Mouse (Mus musculus) spleen, postnatal 10 days (tissue): ENCODE data around the gene Ephb6.
A peak's percentile ranks its signal among the peaks of the same experiment; 100 is the strongest.
"Not testable (repeated sequence)": the region's sequence is repeated elsewhere in the genome, so short reads cannot be mapped to it uniquely, and the experiment has no call there.

Experiments
- DNase-seq, 2 experiments: peaks; one replicate each; pipeline ENCODE4 v3.0.0; 2021 to 2022; ENCODE audit warnings: low spot score in 2 of 2

The Ephb6 gene

DNA sequence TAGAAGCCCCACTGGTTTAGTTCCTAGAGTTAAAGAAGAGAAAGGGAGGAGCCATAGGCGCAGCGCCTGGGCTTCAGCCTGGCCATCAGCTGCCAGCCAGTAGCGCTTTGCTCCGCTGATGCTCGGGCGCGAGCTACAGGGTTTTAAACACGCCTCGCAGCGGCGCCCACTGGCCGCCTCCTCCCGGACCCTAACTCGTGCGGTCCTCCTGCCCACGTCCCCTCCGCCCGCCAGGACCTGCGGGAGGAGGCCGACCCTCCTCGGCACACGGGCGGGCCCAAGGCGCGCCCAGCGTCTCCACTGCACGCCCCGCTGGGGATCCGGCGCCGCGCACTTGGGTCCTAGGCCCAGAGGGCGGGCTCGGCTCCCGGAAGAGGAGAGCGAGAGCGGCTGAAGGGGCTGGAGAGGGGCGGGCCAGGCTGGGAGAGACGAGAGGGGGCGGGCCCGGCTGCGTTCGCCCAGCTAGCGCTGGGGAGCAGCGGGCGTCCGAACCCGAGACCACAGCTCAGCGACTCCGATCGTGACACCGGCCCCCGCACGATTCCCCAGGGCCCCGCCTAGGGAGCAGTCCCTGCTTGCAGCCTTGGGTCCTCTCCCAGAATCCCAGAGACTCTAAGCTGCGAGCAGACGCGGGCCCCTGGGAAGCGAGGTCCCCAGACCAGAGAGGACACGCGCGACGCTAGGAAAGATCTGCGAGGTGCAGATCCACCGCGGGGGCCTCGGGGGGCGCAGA lies at the start of gene Ephb6:
Ephb6 (plus strand) TSS at position 422 of the 733 bp plus-strand sequence.
- peak; percentile 20 to 62 for DNase-seq

DNA sequence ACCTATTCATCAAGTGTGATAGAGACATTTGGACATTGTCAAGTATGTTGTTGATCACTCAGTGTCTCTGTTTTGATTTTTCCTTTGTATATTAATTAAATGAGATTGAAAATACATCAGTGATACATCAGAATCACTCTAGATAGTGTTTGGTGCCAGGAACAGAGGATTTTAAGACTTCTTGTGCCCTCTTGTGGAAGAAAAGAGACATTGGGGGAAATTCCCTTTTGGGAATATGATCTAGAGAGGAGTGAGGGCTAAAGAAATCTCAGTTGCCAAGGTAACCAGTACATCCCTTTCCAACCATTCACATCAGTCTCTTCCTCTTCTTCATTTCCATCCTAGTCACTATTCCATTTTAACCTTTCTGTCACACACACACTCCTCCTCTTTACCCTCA lies 48.9 kb upstream of the Ephb6 start:
- no peak for DNase-seq

DNA sequence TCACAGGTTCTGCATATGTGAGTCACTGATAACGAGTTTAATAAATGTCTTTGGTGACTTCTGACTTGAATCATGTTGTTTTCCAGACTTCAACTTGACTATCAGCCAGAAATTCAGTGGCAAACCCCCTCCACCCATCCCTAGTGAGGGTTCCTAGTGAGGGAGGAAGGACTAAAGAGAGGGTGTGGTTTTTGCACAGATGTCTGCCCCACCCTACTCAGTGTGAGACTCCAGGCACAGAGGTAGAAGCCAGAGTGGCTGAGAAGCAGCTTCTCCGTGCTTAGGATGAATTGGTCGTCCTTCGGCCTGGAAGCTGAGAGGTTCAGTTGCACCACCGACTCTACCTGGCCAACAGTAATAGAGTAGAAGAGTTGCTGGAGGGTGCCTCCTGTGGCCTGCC lies 47.8 kb upstream of the Ephb6 start:
- DNase-seq = no peak

DNA sequence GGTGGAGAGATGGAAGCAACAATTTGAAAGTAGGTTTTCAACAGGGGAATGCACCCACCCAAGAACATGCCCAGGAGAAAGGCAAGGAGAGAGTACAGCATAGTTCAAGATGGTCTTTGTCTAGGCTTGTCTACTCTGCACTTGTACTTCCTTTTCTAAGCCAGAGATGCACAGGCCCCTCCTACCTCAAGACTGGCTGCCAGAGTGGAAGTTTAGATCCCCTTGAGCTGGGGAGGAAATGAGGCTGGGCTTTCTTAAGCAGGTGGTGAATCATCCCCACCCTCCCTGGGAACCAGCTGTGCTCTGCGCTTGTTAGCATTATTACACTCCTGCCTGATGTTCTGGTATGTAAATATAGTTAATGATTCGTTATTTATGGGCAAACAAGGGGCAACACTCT lies 47.0 kb upstream of the Ephb6 start:
- peak in 1 of 2 experiments; percentile 28 for DNase-seq

DNA sequence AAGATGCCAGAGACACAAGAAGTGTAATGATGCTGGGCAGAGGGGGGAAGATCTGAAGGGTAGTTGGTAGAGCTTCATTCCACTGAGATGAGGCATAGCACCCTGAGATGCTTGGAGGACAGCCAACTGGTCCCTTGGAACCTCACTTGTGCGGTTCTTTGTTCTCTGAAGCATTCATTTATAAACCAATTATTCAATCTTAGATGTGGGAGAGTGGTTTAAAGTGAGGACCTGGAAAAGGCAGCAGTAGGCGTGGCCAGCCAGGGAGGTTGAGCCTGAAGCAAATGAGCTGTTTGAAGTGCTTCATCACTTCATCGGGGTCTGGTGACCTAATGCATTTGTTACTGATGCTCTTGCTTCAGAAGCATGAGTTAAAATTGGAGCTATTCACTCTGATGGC lies 46.0 kb upstream of the Ephb6 start:
- DNase-seq = no peak

DNA sequence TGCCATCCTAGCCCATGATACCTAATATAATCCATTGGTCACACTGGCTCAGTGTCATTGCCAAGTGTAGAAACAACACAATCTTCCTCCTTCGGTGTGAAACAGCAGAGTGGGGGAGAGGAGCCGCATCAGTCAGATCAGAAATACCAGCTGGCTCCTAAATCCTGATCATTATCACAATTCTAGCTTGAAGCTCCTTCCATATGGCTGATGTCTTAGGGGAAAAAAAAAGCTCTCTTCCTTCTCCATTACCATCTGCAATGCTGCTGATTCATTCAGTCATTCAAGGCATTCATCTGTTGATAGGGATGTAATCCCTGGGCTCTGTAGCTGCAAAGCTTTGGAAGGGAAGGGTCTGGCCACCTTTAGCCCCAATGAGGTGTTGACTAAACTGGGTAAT lies 45.0 kb upstream of the Ephb6 start:
- DNase-seq = no peak

DNA sequence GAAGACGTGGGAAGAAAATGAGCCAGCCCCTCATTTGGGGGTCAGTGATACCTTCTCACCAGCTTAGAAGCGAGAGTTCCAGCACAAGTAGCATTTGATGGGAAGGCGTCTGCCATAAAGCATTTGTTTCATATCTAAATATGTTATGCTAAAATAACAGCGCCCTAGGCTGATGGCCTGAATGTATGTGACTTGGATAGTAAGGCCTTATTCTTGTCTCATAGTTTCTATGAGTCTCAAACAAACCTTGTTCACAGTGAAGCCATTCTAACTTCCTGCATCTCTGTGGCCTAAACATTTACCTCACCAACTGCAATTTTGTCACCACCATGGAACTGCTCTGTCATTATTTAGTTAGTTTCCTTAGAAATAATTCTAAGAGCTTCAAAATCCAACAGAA lies 42.7 kb upstream of the Ephb6 start:
- DNase-seq = no peak

DNA sequence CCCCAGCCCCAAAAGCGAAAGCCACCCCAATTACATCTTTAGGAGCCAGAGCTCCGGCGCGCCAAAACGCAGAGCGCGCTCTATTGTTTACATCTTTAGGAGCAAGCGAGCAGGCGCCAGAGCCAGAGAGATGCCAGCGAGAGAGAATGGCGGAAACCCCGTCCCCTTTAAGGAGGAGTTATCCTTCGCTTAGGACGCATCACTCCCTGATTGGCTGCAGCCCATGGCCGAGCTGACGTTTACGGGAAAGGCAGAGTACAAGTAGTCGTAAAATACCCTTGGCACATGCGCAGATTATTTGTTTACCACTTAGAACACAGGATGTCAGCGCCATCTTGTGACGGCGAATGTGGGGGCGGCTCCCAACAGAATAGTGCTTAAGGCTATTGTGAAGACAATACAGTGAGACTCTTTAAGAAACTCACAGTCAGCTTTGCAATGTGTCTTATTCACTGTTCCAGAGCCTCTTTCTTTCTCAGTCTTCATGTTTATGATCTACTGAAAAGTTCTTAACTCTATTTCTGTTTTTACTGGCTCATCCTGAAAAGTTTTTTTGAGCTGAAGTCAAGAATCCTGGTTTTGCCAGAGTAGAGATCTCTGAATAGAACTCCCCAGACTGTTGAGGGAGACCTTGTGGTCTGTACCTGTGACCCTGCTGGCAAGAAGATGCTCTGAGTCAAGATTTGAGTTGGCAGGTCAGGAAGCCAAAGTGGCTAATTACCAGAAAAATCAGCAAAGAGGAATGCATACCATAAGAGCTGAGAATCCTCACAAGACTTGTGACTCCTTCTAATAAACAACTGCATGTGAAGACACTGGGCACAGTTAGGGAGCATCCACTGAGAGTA lies 42.0 kb upstream of the Ephb6 start:
- DNase-seq = not testable (repeated sequence)

DNA sequence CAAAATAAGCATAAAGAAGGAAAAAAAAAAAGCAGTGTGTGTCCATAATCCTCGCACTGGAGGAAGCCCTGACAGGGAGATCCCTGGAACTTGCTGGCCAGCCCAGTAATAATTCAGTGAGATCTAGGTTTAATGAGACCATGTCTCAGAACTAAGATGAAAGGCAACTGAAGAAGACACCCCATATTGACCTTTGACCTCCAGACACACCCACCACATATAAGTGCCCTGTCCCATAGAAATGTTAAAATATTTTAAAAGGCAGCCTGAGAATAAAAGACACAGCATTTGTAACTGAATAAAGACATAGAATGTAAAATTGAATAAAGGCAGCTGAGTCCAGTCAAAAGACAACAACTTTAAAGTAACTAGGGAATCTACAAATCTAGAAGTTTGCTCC lies 40.0 kb upstream of the Ephb6 start:
- no peak for DNase-seq

DNA sequence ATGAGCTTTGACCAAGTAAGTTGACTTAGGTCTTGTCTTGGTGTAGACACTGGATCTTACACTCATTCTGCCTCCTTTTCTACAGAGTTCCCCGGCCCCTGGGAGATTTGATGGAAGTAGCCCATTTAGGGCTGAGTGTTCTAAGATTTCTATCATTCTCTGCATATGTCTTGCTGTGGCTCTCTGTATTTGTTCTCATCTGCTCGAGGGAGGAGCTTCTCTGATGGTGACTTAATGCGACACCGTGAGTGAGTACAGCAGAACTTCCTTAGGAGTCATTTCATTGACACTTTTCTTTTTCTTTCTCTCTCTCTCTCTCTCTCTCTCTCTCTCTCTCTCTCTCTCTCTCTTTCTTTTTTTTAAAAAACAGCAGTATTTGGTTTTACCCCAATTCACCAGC lies 38.3 kb upstream of the Ephb6 start:
- no peak for DNase-seq

DNA sequence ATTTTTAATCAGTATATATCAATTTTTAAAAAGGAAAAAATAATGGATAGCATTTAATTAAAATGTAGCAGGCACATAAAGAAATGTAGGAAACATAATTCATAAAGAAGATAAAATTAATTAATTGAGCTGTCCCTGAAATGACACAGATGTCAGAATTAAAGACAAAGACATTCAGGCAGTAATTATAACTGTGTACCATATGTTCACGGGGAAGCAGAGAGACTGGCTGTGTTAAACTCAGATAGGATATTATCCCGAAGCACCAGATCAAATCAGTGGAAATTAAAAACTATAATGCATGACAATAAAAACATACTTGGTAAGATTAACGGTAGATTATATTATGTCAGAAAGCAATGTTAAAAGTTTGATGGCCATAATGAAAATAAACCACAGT lies 36.2 kb upstream of the Ephb6 start:
- no peak for DNase-seq

DNA sequence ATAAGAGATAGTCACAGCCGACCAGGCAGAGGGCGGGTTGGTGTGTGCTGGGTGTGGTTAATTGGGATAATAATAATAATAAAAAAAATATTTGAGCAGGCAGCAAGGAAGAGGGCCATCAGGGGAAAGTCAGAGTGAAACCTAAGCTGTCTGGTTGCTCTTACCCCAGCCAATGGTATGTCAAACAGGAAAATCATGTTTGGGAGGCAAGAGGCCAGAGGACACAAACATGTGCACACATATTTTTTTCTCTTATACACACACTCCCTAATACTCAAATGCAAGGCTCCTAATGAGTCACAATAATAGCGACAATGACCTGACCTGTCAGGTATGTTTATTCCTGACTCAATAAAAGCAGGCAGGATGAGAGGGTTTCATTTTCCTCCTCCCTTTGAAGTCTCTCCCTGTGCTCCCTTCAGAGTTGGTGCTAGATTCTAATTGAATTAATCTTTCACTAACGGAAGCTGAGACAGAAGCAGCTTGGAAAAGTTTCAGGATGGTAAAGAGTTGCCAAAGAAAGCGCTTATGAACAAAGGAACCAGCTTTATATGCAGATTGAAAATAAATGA lies 28.7 kb upstream of the Ephb6 start:
- no peak for DNase-seq

DNA sequence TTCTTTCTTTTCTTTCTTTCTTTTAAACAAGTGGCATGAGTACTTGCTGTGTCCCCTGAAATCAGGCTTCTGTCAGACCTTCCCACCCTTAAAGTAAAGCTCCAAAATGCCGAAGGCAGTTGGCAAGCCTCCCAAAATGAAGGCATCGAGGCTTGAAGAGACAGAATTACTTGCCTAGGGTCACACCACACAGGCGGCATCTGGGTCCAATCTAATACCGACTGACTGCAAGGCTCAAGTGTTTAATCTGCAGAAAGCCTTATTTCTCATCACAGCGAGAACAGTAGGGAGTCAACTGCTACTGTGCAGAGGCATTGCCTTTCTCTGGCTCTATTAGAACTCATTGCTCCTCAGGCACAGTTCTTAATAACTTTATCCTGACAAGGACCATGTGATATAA lies 28.0 kb upstream of the Ephb6 start:
- no peak for DNase-seq

DNA sequence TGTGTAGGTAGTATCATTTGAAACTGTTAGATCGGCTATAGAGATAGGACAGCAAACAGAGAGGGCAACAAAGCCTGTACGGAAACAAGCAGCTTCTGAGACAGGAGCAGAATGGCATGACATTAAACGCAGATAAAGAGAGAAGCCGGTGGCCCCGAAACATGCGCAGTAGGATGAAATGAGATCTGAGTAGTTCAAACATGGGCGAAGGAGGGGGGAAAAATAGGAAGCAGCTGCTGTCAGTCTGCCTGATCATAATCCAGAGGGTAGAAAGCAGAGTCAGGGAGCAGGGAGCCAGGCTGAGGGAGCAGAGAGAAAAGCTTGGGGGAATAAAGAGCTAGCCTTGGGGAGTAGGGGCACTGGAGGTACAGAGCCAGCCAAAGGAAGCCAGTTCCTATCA lies 24.0 kb upstream of the Ephb6 start:
- no peak for DNase-seq

DNA sequence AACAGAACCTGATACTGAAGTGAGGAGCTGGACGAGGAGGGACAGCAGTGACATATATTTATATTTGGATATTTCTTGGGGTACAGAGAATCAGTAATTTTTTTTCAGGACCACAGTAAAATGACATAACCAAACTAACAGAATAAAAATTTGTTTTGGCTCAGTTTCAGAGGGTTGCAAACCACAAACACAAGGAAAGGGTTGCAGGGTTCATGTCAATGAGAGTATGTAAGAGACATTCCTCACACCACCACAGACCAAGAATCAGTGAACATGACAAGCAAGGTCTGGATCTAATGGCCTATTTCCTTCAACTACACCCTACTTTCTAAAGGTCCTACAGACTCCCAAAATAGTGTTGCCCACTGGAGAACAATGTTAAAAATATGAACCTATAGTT lies 23.1 kb upstream of the Ephb6 start:
- no peak for DNase-seq

DNA sequence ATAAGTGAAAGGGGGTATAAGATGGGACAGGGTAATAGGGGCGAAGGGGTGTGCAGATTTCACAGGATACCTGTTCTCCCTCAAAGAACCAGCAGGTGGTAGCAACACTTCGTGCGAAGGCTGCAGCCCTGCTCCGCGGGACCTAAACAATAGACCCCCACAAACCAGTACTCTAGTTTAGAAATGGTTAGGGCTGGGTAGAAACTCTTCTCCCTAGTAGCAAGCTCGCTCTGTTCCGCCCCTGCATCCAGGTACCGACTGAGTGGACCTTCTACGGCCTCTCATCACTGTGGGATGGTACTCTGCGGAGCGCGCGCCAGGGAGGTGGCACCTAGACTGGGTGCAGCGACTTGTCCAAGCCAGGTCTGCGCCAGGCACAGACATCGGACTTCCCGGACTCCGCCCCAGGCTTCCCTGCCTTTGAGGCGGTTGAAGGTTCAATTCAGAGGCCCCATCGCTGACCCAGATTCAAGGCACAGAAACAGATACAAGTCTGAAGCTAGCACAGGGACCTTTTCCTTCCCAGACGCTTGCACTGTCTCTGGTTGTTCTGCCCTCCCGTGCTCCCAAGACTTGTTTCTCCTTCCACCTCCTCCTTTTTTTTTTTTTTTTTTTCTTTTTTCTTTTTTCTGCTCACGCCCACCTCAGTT lies 756 bp upstream of the Ephb6 start:
- peak; percentile 31 to 51 for DNase-seq

DNA sequence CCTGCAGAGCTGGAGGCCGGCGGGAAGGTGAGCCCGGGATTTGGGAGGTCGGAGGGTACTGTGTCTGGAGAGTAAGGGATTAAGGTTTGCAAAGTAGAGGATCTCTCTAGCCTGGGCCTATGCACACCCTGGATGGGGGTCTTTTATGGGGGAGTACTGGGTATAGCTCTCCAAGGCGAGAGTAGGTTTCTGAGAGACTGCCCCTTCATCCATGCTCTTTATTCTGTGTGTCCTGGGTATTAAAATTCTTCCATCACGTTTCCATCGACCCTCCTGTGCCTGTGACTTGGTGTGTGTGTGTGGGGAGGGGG lies 467 bp downstream of the Ephb6 start:
- DNase-seq = no peak

DNA sequence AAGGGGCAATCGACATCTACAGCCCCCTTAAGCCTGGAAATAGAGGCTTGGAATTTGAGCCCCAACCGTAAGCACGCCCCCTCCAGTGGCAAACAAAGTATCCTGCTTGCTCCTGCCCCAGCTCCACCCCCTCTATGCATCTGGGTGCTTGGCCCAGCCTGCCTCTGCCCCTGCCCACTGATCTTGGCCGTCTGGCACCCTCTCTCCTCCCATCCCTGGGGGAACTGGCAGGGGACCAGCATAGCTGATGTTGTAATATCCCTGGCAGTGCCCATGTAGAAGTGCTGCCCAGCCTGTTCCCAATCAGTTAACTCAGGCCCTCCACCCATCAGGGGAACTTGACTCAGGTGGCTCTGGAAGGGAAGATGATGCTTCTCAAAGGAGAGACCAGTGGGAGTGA lies 932 bp downstream of the Ephb6 start:
- no peak for DNase-seq

DNA sequence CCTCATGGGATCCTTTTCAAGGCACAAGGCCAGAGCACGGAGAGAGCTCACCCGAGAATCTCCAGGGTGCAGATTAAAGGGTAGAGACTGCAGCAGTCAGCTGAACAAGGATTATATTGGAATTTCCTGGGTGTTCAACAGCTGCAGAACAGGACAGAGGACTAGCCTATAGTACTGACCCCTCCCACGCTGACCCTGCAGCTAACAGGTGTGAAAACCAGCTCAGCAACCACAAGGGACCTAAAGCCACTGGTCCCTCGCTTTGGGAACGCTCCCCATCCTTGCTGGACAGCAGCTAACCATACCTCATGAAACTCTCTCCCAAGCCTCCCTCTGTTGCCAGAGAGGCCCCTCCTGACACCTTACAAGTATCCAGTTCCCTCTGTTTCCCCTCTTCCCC lies 2.4 kb downstream of the Ephb6 start:
- no peak for DNase-seq

DNA sequence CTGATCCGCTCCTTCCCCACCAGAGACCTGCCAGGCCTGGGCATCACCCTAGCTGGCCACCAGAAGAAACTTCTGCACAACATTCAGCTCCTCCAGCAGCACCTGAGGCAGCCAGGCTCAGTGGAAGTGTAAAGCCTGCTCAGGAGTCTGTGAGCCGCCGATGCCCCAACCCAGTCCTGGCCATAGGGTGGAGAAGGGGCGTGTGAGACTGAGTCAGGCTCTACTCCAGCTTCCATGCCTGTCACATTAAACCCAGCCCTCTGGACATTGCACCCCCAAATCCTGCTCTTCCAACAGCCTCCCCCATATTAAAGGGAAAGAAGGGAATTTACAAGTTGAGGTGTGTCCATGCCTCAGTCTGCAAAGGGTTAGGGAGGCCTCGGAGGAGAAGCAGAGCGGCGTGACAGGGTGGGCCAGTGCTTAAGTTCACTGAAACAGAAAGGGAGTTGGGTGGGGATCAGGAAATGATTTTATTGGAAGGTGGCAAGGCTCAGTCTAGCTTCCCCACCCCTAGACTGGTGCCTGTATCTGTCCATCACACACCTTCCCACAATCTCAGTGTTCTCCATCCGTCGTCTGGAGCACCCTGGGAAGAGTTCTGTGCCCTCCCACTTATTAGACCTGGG lies 15.0 kb downstream of the Ephb6 start:
- DNase-seq = no peak

DNA sequence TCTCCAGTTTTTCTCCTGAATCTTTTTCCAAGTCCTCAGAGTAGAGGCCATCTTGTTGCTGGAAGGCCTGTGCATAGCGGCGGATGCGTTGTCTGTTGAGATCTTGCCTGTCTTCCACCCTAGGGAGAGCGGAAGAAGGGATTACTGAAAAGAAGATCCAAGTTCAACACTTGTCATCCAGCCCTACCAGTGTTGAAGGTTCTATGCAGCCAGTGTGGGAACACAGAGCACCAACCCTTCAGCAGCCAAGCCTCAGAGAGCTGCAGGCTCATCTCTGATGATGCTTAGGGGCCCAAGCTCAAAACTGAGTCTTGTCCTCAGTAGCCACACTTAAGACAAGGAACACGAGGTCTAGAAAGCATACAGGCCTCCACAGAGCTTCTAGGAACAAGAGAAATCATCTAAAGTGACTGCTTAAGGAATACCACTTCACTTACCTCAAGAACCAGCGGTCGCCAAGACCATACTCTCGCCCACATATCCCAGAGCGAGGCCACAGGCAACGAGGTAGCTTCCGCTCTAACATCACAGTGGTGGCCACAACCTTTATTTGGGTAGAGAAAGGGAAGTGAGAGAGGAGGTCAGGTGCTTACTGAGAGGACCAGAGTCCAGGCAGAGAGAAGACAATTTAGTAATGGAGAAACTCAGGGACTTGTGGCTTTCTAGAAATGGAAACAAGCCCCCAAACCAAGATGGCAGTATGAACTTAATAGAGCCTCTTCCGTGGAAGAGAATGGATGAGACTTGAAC lies 16.1 kb downstream of the Ephb6 start:
- no peak for DNase-seq
